Mouse (Mus musculus): Measurements from ENCODE around the gene Xaf1. TPM values are rescaled to one million over a fixed set of nuclear protein-coding genes. Genes with fewer than 3 reads are reported as not detected.
A peak's percentile ranks its signal among the peaks of the same experiment; 100 is the strongest.
"Not testable (repeated sequence)": the region's sequence is repeated elsewhere in the genome, so short reads cannot be mapped to it uniquely, and the experiment has no call there.

Gene Xaf1
- polyA plus RNA-seq, 1 experiment from 2014 or later, result 14.4 TPM

- 0 out of 2 replicates have a peak, but pooled peaks cover 2% of the 10 kb centered on the region for H3K9me3 ChIP-seq (replicated peaks; ENCODE audit: control insufficient read depth, low read length)
- H3K36me3 ChIP-seq (ENCODE audit: control insufficient read depth, insufficient read depth), result no peaks in the 10 kb centered on the region
- no peaks in the 10 kb centered on the region for H3K27me3 ChIP-seq (ENCODE audit: control insufficient read depth, insufficient read depth, low read length)
- no peak overlapping the region for H3K27ac ChIP-seq (ENCODE audit: low read length)
- no peak for ATAC-seq (replicated peaks; ENCODE audit: extremely low read depth, insufficient read depth, low FRiP score)
- no peak overlapping the region for H3K9ac ChIP-seq (ENCODE audit: low read length)
- no peaks in the 10 kb centered on the region for H3K4me1 ChIP-seq (ENCODE audit: control insufficient read depth, insufficient read depth, low read length)
- no peak overlapping the region for H3K4me2 ChIP-seq (ENCODE audit: low read depth, low read length)
- 86% methylated on average over 4 of the region's 4 CpGs for WGBS
- H3K4me3 ChIP-seq (ENCODE audit: low read length), result no peak overlapping the region
Measured at GRCm38 (mm10) chr11:72325701-72326100, 24.3 kb downstream of the Xaf1 start.

GRCm38 (mm10) chr11:72332951-72333667, 31.7 kb downstream of the Xaf1 start:
- Histone ChIP-seq H3K4me2 (ENCODE audit: low read depth, low read length) (no peak overlapping the region), H3K27me3 (ENCODE audit: control insufficient read depth, insufficient read depth, low read length) (no peaks in the 10 kb centered on the region), H3K9me3 (replicated peaks; ENCODE audit: control insufficient read depth, low read length) (no peaks in the 10 kb centered on the region), H3K36me3 (ENCODE audit: control insufficient read depth, insufficient read depth) (no peaks in the 10 kb centered on the region), H3K4me3 (ENCODE audit: low read length) (no peak overlapping the region), H3K4me1 (ENCODE audit: control insufficient read depth, insufficient read depth, low read length) (no peaks in the 10 kb centered on the region), H3K9ac (ENCODE audit: low read length) (no peak overlapping the region), H3K27ac (ENCODE audit: low read length) (no peak overlapping the region)
- 73% methylated on average over 9 of the region's 9 CpGs for WGBS
- ATAC-seq (replicated peaks; ENCODE audit: extremely low read depth, insufficient read depth, low FRiP score), result no peak

GRCm38 (mm10) chr11:72334653-72335052, 33.2 kb downstream of the Xaf1 start:
- H3K27ac ChIP-seq (ENCODE audit: low read length), result no peak overlapping the region
- no peak overlapping the region for H3K4me2 ChIP-seq (ENCODE audit: low read depth, low read length)
- no peaks in the 10 kb centered on the region for H3K4me1 ChIP-seq (ENCODE audit: control insufficient read depth, insufficient read depth, low read length)
- H3K9ac ChIP-seq (ENCODE audit: low read length), result no peak overlapping the region
- H3K9me3 ChIP-seq (replicated peaks; ENCODE audit: control insufficient read depth, low read length), result no peaks in the 10 kb centered on the region
- no peak overlapping the region for H3K4me3 ChIP-seq (ENCODE audit: low read length)
- 74% methylated on average over 4 of the region's 4 CpGs for WGBS
- no peaks in the 10 kb centered on the region for H3K27me3 ChIP-seq (ENCODE audit: control insufficient read depth, insufficient read depth, low read length)
- no peak for ATAC-seq (replicated peaks; ENCODE audit: extremely low read depth, insufficient read depth, low FRiP score)
- no peaks in the 10 kb centered on the region for H3K36me3 ChIP-seq (ENCODE audit: control insufficient read depth, insufficient read depth)

- no peak; the same call in 1 of the 2 replicates for ATAC-seq (replicated peaks; ENCODE audit: extremely low read depth, insufficient read depth, low FRiP score)
- Histone ChIP-seq H3K27me3 (ENCODE audit: control insufficient read depth, insufficient read depth, low read length) (no peaks in the 10 kb centered on the region), H3K4me1 (ENCODE audit: control insufficient read depth, insufficient read depth, low read length) (no peaks in the 10 kb centered on the region), H3K36me3 (ENCODE audit: control insufficient read depth, insufficient read depth) (no peaks in the 10 kb centered on the region), H3K27ac (ENCODE audit: low read length) (no peak overlapping the region), H3K4me3 (ENCODE audit: low read length) (no peak overlapping the region), H3K4me2 (ENCODE audit: low read depth, low read length) (no peak overlapping the region), H3K9ac (ENCODE audit: low read length) (no peak overlapping the region), H3K9me3 (replicated peaks; ENCODE audit: control insufficient read depth, low read length) (no peaks in the 10 kb centered on the region)
- WGBS, result 63% methylated on average over 8 of the region's 8 CpGs
Measured at GRCm38 (mm10) chr11:72336726-72337125, 35.3 kb downstream of the Xaf1 start.

GRCm38 (mm10) chr11:72338437-72338871, 37.0 kb downstream of the Xaf1 start:
- Histone ChIP-seq H3K4me3 (ENCODE audit: low read length) (no peak overlapping the region), H3K4me1 (ENCODE audit: control insufficient read depth, insufficient read depth, low read length) (no peaks in the 10 kb centered on the region), H3K36me3 (ENCODE audit: control insufficient read depth, insufficient read depth) (no peaks in the 10 kb centered on the region), H3K4me2 (ENCODE audit: low read depth, low read length) (no peak overlapping the region), H3K9ac (ENCODE audit: low read length) (no peak overlapping the region), H3K27me3 (ENCODE audit: control insufficient read depth, insufficient read depth, low read length) (no peaks in the 10 kb centered on the region), H3K27ac (ENCODE audit: low read length) (no peak overlapping the region), H3K9me3 (replicated peaks; ENCODE audit: control insufficient read depth, low read length) (no peaks in the 10 kb centered on the region)
- 48% methylated on average over 5 of the region's 5 CpGs for WGBS
- no peak for ATAC-seq (replicated peaks; ENCODE audit: extremely low read depth, insufficient read depth, low FRiP score)

- no peak overlapping the region for H3K4me3 ChIP-seq (ENCODE audit: low read length)
- no peak overlapping the region for H3K4me2 ChIP-seq (ENCODE audit: low read depth, low read length)
- H3K36me3 ChIP-seq (ENCODE audit: control insufficient read depth, insufficient read depth), result no peaks in the 10 kb centered on the region
- ATAC-seq (replicated peaks; ENCODE audit: extremely low read depth, insufficient read depth, low FRiP score), result no peak
- WGBS, result 80% methylated on average over 4 of the region's 4 CpGs
- H3K4me1 ChIP-seq (ENCODE audit: control insufficient read depth, insufficient read depth, low read length), result no peaks in the 10 kb centered on the region
- H3K27ac ChIP-seq (ENCODE audit: low read length), result no peak overlapping the region
- no peaks in the 10 kb centered on the region for H3K27me3 ChIP-seq (ENCODE audit: control insufficient read depth, insufficient read depth, low read length)
- no peak overlapping the region for H3K9ac ChIP-seq (ENCODE audit: low read length)
- no peaks in the 10 kb centered on the region for H3K9me3 ChIP-seq (replicated peaks; ENCODE audit: control insufficient read depth, low read length)
Measured at GRCm38 (mm10) chr11:72339716-72340115, 38.3 kb downstream of the Xaf1 start.

GRCm38 (mm10) chr11:72342549-72343237, 41.3 kb downstream of the Xaf1 start:
- no peak overlapping the region for H3K4me3 ChIP-seq (ENCODE audit: low read length)
- H3K4me2 ChIP-seq (ENCODE audit: low read depth, low read length), result peak overlapping the region; percentile 26; the same call in 1 of the 2 replicates
- no peaks in the 10 kb centered on the region for H3K9me3 ChIP-seq (replicated peaks; ENCODE audit: control insufficient read depth, low read length)
- H3K9ac ChIP-seq (ENCODE audit: low read length), result no peak overlapping the region
- 11% methylated on average over 7 of the region's 7 CpGs for WGBS
- H3K27ac ChIP-seq (ENCODE audit: low read length), result no peak overlapping the region
- no peaks in the 10 kb centered on the region for H3K27me3 ChIP-seq (ENCODE audit: control insufficient read depth, insufficient read depth, low read length)
- ATAC-seq (replicated peaks; ENCODE audit: extremely low read depth, insufficient read depth, low FRiP score), result peak; percentile 65
- no peaks in the 10 kb centered on the region for H3K4me1 ChIP-seq (ENCODE audit: control insufficient read depth, insufficient read depth, low read length)
- no peaks in the 10 kb centered on the region for H3K36me3 ChIP-seq (ENCODE audit: control insufficient read depth, insufficient read depth)

- not testable (repeated sequence) for H3K27ac ChIP-seq (ENCODE audit: low read length); H3K27me3 ChIP-seq (ENCODE audit: control insufficient read depth, insufficient read depth, low read length); H3K9ac ChIP-seq (ENCODE audit: low read length); H3K36me3 ChIP-seq (ENCODE audit: control insufficient read depth, insufficient read depth); H3K9me3 ChIP-seq (replicated peaks; ENCODE audit: control insufficient read depth, low read length); ATAC-seq (replicated peaks; ENCODE audit: extremely low read depth, insufficient read depth, low FRiP score); H3K4me2 ChIP-seq (ENCODE audit: low read depth, low read length); H3K4me1 ChIP-seq (ENCODE audit: control insufficient read depth, insufficient read depth, low read length); H3K4me3 ChIP-seq (ENCODE audit: low read length)
- WGBS, result 91% methylated on average over 5 of the region's 5 CpGs
Measured at GRCm38 (mm10) chr11:72343238-72343625, 41.8 kb downstream of the Xaf1 start.

GRCm38 (mm10) chr11:72343904-72344303, 42.5 kb downstream of the Xaf1 start:
- no peaks in the 10 kb centered on the region for H3K27me3 ChIP-seq (ENCODE audit: control insufficient read depth, insufficient read depth, low read length)
- WGBS, result 21% methylated on average over 8 of the region's 8 CpGs
- no peaks in the 10 kb centered on the region for H3K9me3 ChIP-seq (replicated peaks; ENCODE audit: control insufficient read depth, low read length)
- H3K9ac ChIP-seq (ENCODE audit: low read length), result no peak overlapping the region
- no peak overlapping the region for H3K27ac ChIP-seq (ENCODE audit: low read length)
- no peak overlapping the region for H3K4me3 ChIP-seq (ENCODE audit: low read length)
- no peaks in the 10 kb centered on the region for H3K4me1 ChIP-seq (ENCODE audit: control insufficient read depth, insufficient read depth, low read length)
- no peaks in the 10 kb centered on the region for H3K36me3 ChIP-seq (ENCODE audit: control insufficient read depth, insufficient read depth)
- no peak for ATAC-seq (replicated peaks; ENCODE audit: extremely low read depth, insufficient read depth, low FRiP score)
- H3K4me2 ChIP-seq (ENCODE audit: low read depth, low read length), result no peak overlapping the region

Measured in heart, embryonic 16.5 days (tissue).